Mouse (Mus musculus): Measurements from ENCODE around the gene Tmc2. TPM values are rescaled to one million over a fixed set of nuclear protein-coding genes. Genes with fewer than 3 reads are reported as not detected.

The Tmc2 gene
- total RNA-seq, 2 experiments from 2014 or later: not detected

DNA sequence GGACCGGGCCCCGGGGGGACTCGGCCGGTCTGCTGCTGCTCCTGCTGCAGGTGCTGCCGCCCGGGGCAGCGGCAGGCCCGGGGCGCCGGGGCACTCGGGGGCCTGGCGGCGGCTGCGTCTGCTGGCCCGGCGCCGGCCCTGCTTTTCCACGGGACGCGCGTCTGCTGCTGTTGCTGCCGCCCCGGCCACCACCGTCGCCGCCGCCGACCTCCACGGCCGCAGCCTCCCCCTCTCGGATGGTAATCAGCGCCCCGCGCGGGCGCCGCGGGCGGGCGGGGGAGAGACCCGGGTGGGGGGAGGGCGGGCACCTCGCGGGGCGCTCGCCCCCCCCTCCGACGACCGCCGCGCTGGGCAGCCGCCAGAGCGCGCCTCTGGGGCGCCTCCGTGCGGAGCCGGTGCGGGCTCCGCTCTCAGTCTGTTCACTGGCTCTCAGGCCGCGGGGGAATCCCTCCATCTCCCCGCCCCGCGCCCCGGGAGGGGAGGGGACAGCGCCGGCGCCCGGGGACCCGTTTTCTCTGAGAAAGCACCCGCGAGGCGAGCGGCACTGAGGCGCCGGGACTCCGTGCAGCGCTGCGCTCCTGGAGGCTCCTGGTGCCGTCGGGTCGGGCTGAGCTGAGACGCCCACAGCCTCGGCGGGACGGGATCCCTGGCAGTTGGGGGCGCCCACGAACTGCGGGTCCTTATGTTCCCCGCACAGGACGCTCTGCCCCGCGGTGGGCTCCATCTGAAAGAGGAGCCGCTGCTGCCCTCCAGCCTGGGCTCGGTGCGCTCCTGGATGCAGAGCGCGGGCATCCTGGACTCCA, 100.5 kb downstream of the Tmc2 start:
- peak; percentile 39 to 46 for DNase-seq (ENCODE audit: low spot score in 2 of 2)

DNA sequence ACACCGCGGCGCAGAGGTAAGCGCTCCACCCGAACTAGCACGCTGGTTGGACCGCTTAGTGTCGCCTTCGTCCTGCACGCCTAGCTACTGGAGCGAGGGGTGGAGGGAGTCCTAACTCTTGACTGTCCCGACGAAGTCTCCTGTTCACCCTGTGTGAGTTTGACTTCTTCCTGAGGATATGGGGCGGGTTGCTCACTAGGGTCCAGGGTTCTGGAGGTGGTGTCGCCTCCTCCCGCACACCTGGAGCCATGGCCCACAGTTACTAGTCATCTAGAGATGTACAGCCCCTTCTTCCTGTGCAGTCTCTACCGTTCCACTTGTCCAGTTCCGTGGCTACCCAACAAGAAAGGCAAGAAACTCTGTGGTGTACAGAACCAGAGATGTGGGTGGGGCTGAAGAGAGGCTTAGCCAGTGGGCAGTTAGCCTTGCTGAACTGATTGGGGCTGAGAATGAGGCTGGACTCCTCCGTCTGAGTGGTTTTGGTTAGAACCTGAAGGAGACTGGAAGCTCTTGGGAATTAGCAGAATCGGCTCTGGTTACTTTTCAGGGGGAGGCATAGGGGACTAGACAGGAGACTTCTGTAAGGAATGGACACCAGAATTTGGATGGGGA, 101.2 kb downstream of the Tmc2 start:
- DNase-seq (ENCODE audit: low spot score in 2 of 2): no peak

DNA sequence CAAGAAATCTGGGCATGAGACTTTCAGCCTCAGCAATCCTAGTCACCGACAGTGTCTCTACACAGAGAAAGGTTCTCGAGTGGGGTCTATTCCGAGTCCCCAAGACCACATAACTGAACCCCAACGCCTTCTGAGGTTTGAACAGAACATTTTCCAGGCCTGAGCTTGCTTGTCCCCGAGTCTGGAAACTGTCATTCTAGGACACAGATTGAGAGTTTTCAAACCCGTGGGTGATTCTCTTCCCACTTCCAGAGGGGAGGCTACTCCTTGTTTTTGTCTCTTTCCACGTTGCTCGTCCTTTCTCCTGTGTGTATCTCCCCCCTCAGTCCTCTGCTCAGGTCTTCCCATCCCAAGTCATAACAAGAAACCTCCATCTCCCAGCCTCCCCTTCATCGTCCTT, 102.6 kb downstream of the Tmc2 start:
- no peak for DNase-seq (ENCODE audit: low spot score in 2 of 2)

GRCm38 (mm10) chr2:130303014-130303413, 108.0 kb downstream of the Tmc2 start:
- no peak for DNase-seq (ENCODE audit: low spot score in 2 of 2)

Other genes starting within 250 kb of the Tmc2 start
- under 1 TPM in 1 of 2 experiments, not detected in 1; 0.21 TPM for gene Tgm3, start 182.8 kb upstream of the Tmc2 start, total RNA-seq (2021)
- gene Tgm6, start 82.8 kb upstream of the Tmc2 start, total RNA-seq (2021): not detected
- gene Snrpb, start 15.8 kb upstream of the Tmc2 start, total RNA-seq (2021): 100 to 1,000 TPM; 188 to 199 TPM
- gene Nop56, start 79.2 kb downstream of the Tmc2 start, total RNA-seq (2021): 10 to 100 TPM; 66.9 to 84.6 TPM
- 100 to 1,000 TPM; 282 to 290 TPM for gene Idh3b, start 89.4 kb downstream of the Tmc2 start, total RNA-seq (2021)
- gene Ebf4, start 100.0 kb downstream of the Tmc2 start, total RNA-seq (2021): 1 to 10 TPM; 2.1 to 2.7 TPM
- 10 to 100 TPM; 19.7 to 19.9 TPM for gene Cpxm1, start 202.4 kb downstream of the Tmc2 start, total RNA-seq (2021)
- not detected for gene Gm28372, start 210.0 kb downstream of the Tmc2 start, total RNA-seq (2021)
- gene 1700020A23Rik, start 210.1 kb downstream of the Tmc2 start, total RNA-seq (2021): not detected
- gene Tmem239, start 211.3 kb downstream of the Tmc2 start, total RNA-seq (2021): not detected
- gene Vps16, start 229.1 kb downstream of the Tmc2 start, total RNA-seq (2021): 10 to 100 TPM; 37.3 to 44.6 TPM
- 10 to 100 TPM; 10.6 to 11.6 TPM for gene Pced1a, start 229.5 kb downstream of the Tmc2 start, total RNA-seq (2021)

All from gastrocnemius, postnatal 4 days (tissue).